Mouse (Mus musculus) midbrain, embryonic 10.5 days (tissue): ENCODE results near the gene Olfr732. TPM values are rescaled to one million over a fixed set of nuclear protein-coding genes. Genes with fewer than 3 reads are reported as not detected.

Source experiments
- DNase-seq: peaks from one replicate; pipeline ENCODE4 v3.0.0-alpha.2; 2017; ENCODE audit warnings: low spot score
- H3K27ac ChIP-seq: fragments of 300-500 bp; sonication (generic); replicated peaks from 2 replicates; pipeline ENCODE4 v1.5.1; 2016; ENCODE audit warnings: mild to moderate bottlenecking
- H3K27me3 ChIP-seq: fragments of 300-500 bp; sonication (generic); 2 replicates; pipeline ENCODE4 v1.6.1; 2016; ENCODE audit warnings: low read depth, mild to moderate bottlenecking; ENCODE audit not compliant: poor library complexity, severe bottlenecking
- H3K36me3 ChIP-seq: fragments of 300-500 bp; sonication (generic); 2 replicates; pipeline ENCODE4 v1.6.1; 2016; ENCODE audit warnings: mild to moderate bottlenecking, moderate library complexity
- H3K4me1 ChIP-seq: fragments of 300-500 bp; sonication (generic); 2 replicates; pipeline ENCODE4 v1.6.1; 2016
- H3K4me3 ChIP-seq: fragments of 300-500 bp; sonication (generic); 2 replicates; pipeline ENCODE4 v1.5.1; 2016; ENCODE audit warnings: mild to moderate bottlenecking, moderate library complexity
- H3K9me3 ChIP-seq: fragments of 300-500 bp; sonication (generic); replicated peaks from 2 replicates; pipeline ENCODE4 v1.6.1; 2016; ENCODE audit warnings: mild to moderate bottlenecking
- WGBS: fragments of 180-500 bp; shearing (Covaris S2); methylation state at CpG from one replicate; pipeline ENCODE4 v1.1.7; 2016; 5-methylcytosine and 5-hydroxymethylcytosine counted together
- polyA plus RNA-seq: library from polyadenylated mRNA; unstranded; fragments of >200 nt; fragmentation: Nextera tagmentation; extraction: Ambion mirVana; gene quantifications from 2 replicates; pipeline ENCODE4 v1.2.1, GENCODE M21; 2016

Olfr732 gene
- polyA plus RNA-seq = not detected in 2 replicates

GRCm38 (mm10) chr14:50284106-50284505 is at the start of gene Olfr732:
Gene Olfr732 (minus strand): TSS chr14:50284206.
- Histone ChIP-seq H3K9me3 (no peaks in the 10 kb centered on the region), H3K36me3 (no peaks in the 10 kb centered on the region), H3K27me3 (no peaks in the 10 kb centered on the region), H3K4me3 (no peak within 1 kb of the TSS), H3K27ac (no peak within 1 kb of the TSS), H3K4me1 (no peaks in the 10 kb centered on the region)
- DNase-seq = no peak
- 93% methylated on average over 1 of the region's 1 CpGs for WGBS

- Histone ChIP-seq H3K36me3 (no peaks in the 10 kb centered on the region), H3K27me3 (no peaks in the 10 kb centered on the region), H3K4me1 (no peaks in the 10 kb centered on the region), H3K27ac (no peak within 1 kb of the TSS), H3K9me3 (no peaks in the 10 kb centered on the region), H3K4me3 (no peak within 1 kb of the TSS)
- WGBS = 70% methylated on average over 1 of the region's 1 CpGs
- DNase-seq = no peak
These were observed 42.7 kb upstream of the Olfr732 start, which contains the start of gene Olfr734 for GRCm38 (mm10) chr14:50326661-50327060. Gene Olfr734 (minus strand): TSS chr14:50326761.

- H3K27ac ChIP-seq = no peak within 1 kb of the TSS
- no peak for DNase-seq
- no peak within 1 kb of the TSS for H3K4me3 ChIP-seq
- H3K9me3 ChIP-seq = no peaks in the 10 kb centered on the region
- no peaks in the 10 kb centered on the region for H3K27me3 ChIP-seq
- no peaks in the 10 kb centered on the region for H3K4me1 ChIP-seq
- no peaks in the 10 kb centered on the region for H3K36me3 ChIP-seq
These were observed 17.4 kb upstream of the Olfr732 start, which contains the start of gene Olfr733 for GRCm38 (mm10) chr14:50301422-50301821. Gene Olfr733 (minus strand): TSS chr14:50301522.

- DNase-seq = no peak
- Histone ChIP-seq H3K27me3 (no peaks in the 10 kb centered on the region), H3K4me1 (no peaks in the 10 kb centered on the region), H3K4me3 (no peak within 1 kb of the TSS), H3K36me3 (no peaks in the 10 kb centered on the region), H3K9me3 (no peaks in the 10 kb centered on the region), H3K27ac (no peak within 1 kb of the TSS)
- WGBS = 85% methylated on average over 4 of the region's 4 CpGs
These were observed 42.2 kb downstream of the Olfr732 start, which contains the start of gene Olfr731 for GRCm38 (mm10) chr14:50241766-50242165. Gene Olfr731 (minus strand): TSS chr14:50241866.

Other genes with a start within 250 kb of the Olfr732 start
- gene Olfr725, start 243.8 kb downstream of the Olfr732 start, polyA plus RNA-seq = not detected in 2 replicates
- gene Olfr726, start 193.3 kb downstream of the Olfr732 start, polyA plus RNA-seq = not detected in 2 replicates
- gene Olfr727, start 161.0 kb downstream of the Olfr732 start, polyA plus RNA-seq = not detected in 2 replicates
- gene Olfr728, start 141.5 kb downstream of the Olfr732 start, polyA plus RNA-seq = not detected in 2 replicates
- gene Olfr729, start 131.3 kb downstream of the Olfr732 start, polyA plus RNA-seq = not detected in 2 replicates
- gene Olfr730, start 96.0 kb downstream of the Olfr732 start, polyA plus RNA-seq = not detected in 2 replicates
- gene Olfr731, start 42.3 kb downstream of the Olfr732 start, polyA plus RNA-seq = not detected in 2 replicates
- gene Olfr733, start 17.3 kb upstream of the Olfr732 start, polyA plus RNA-seq = not detected in 2 replicates
- gene Olfr734, start 42.6 kb upstream of the Olfr732 start, polyA plus RNA-seq = not detected in 2 replicates
- gene Olfr735, start 64.7 kb upstream of the Olfr732 start, polyA plus RNA-seq = not detected in 2 replicates
- gene Tlr11, start 73.7 kb upstream of the Olfr732 start, polyA plus RNA-seq = not detected in 2 replicates
- not detected in 2 replicates for gene Olfr736, start 97.0 kb upstream of the Olfr732 start, polyA plus RNA-seq
- gene Olfr738, start 123.4 kb upstream of the Olfr732 start, polyA plus RNA-seq = not detected in 2 replicates
- not detected in 2 replicates for gene Olfr739, start 134.4 kb upstream of the Olfr732 start, polyA plus RNA-seq
- not detected in 2 replicates for gene Olfr740, start 161.3 kb upstream of the Olfr732 start, polyA plus RNA-seq
- not detected in 2 replicates for gene Olfr741, start 188.5 kb upstream of the Olfr732 start, polyA plus RNA-seq
- gene Olfr742, start 219.4 kb upstream of the Olfr732 start, polyA plus RNA-seq = not detected in 2 replicates
- gene Olfr743, start 237.6 kb upstream of the Olfr732 start, polyA plus RNA-seq = not detected in 2 replicates